Mouse (Mus musculus): ENCODE measurements around the gene Abcg4.

Abcg4 gene

DNA sequence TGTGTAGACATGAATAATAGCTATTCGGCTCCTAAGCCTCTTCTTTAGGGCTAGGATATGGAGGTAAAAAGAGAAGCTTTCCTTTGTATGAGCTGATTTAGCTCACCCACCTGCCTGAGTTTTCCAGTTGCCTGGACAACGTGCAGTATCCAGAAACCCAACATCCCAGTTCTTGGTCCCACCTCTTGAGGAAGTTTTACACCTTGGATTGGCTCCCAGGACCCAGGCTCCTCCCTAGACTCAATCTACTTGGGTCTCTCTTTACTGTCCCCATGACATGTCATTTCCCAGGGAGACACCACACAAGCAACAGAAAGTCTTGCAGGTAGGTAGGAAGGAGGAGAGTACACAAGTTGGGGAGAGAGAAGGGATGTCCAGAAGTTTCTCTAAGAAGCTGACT, 48.0 kb downstream of the Abcg4 start, which contains the start of gene Ccdc153:
Gene Ccdc153, plus strand, starts transcription at position 278 of the 400 bp plus-strand sequence.
- DNase-seq (ENCODE audit: low read depth, low spot score), result no peak

- DNase-seq (ENCODE audit: low read depth, low spot score), result no peak
Measured at GRCm38 (mm10) chr9:44239447-44239846, 49.0 kb downstream of the Abcg4 start.

GRCm38 (mm10) chr9:44238501-44239190, 49.8 kb downstream of the Abcg4 start:
- DNase-seq (ENCODE audit: low read depth, low spot score), result no peak

GRCm38 (mm10) chr9:44237128-44237527, 51.3 kb downstream of the Abcg4 start:
- no peak for DNase-seq (ENCODE audit: low read depth, low spot score)

DNA sequence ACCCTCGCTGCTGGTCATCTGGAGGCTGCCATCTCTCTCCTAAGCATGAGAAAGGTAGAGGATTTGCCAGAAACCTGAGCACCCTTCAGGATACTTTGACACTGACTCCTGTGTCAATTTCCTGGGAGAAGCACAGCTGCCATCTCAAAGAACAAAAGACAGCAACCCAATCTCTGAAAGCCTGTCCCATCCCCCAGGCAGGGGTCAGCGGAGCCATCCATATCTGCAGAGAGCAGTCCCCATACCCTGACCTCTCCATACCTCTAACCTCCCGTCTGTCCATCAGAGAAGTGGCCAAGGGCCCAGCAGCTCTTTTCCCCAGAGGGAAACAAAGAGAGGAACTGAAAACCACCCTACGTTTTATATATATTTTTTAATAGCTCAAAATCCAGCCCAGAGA, 51.8 kb downstream of the Abcg4 start:
- no peak for DNase-seq (ENCODE audit: low read depth, low spot score)

DNA sequence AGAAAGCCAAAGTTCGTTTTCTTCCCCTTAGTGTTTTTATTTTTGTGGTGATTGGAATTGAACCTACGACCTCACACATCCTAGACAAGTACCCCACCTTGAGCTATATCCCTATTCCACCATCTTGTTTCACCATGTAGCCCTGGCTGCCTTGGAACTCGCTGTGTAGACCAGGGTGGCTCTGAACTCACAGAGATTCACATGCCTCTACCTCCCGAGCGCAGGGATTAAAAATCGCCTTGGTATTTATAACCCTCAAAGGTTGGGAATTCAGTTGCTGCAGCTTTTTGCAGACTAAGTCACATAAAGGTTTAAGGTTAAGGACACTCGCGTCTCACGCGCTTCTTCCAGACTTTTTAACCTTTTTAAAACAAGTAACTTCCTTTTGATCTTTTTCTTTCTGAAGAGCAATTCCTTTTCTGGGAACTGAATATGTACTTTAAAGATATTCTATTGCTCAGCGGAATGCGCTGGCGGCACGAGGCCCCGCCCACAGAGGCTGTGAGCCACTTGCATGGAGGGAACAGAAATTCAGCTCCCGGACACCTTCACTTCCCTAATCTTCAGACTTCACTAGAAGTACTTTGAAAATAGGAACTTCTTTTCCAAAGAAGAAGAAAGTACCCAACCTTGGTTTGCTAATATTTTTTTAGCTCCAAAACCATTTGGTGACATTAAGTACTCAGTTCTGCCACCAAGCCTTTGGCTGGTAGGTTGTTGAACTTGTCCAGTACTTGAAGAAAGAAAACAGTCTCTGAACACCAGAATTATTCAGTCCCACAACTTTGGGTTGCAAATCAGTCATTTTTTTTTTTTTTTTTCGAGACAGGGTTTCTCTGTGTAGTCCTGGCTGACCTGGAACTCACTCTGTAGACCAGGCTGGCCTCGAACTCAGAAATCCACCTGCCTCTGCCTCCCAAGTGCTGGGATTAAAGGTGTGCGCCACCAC, 53.7 kb downstream of the Abcg4 start:
- no peak for DNase-seq (ENCODE audit: low read depth, low spot score)

GRCm38 (mm10) chr9:44233802-44234478, 54.5 kb downstream of the Abcg4 start, which contains the start of gene Cbl:
TSS of gene Cbl (minus strand) at chr9:44234049.
- peak; percentile 94 for DNase-seq (ENCODE audit: low read depth, low spot score)

DNA sequence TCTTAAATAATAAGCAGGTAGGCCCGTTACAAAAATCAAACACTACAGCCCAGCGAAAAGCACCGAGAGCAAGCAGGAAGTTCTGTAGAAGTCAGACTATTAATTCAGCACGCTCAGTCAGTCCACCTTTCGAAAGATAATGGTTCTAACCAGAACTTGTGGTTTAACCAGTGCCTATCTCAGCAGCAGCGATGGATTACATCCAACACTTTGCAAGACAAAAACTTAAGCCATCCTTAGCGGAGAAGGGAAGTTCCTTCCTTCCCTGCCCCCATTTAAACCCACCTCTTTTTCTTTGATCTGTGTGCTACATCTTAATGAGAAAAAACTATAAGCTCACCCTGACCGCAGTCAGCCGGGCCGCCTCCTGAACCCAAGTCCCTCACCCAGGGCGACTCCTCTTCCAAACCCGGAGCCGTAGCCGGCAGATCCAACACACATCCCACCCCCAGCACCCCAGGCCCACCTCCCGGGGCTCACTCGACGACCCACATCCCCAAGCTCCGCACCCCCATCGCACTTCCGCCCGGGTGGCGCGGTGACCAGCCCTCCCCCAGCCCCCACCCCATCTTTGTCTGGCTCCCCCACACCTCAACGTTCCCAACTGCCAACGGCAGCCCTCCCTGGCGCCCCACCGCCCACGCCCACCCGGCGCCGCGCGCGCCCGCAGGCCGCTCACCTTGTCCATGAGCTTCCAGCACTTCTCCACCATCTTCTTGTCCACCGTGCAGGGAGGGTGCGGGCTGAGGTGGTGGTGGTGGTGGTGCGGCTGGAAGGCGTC, 55.2 kb downstream of the Abcg4 start:
- no peak for DNase-seq (ENCODE audit: low read depth, low spot score)

GRCm38 (mm10) chr9:44231609-44232008, 56.8 kb downstream of the Abcg4 start:
- no peak for DNase-seq (ENCODE audit: low read depth, low spot score)

- DNase-seq (ENCODE audit: low read depth, low spot score), result no peak
Measured at GRCm38 (mm10) chr9:44225993-44226392, 62.4 kb downstream of the Abcg4 start.

Data from retina, adult 2 months (tissue).